Mouse (Mus musculus): ENCODE measurements at regions not wholly inside any gene's neighbourhood (a gene's known extent, or its start where the extent isn't known, plus 50 kb on each side); places are given as distances from the start of the nearest gene placed in this dataset.

DNA sequence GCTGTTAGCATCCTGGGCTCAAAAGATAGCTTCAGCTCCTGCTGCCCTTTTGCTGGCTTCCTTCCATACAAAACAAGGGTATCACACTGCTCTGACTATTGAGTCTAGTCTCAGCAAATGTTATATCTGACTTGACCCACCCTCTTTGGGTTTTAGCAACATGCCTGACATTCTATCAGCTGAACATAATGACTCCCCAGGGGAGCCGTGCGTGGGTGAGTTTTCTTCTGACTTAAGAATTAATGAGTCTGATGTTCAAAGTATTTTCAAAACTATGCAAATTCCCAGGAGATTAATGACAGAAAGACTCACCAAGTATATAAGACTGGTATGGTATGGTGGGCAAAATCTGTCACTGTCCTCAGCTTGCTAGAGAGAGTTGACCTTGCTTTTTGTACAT is 159.0 kb downstream of the Pmp22 start:
- no peak for DNase-seq (ENCODE audit: low spot score)

DNA sequence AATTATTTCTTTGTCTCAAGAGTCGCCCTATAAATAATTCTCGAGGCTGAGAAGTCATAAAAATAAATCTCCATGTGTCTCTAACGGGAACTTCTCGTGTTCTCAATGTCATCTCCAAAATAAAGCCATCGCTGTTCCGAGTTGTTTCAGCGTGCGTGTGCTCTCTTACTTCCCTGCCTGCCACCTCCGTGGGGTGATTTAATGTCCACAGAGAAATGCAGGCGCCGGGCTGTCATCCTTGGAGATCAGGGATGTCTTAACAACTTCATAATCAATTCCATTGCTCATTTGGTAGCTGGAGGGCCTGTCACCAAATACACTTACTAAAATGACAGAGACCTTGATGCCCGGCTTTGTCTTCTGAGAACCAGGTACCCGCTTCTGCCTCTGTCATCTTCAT is 161.8 kb downstream of the Pmp22 start:
- no peak for DNase-seq (ENCODE audit: low spot score)

DNA sequence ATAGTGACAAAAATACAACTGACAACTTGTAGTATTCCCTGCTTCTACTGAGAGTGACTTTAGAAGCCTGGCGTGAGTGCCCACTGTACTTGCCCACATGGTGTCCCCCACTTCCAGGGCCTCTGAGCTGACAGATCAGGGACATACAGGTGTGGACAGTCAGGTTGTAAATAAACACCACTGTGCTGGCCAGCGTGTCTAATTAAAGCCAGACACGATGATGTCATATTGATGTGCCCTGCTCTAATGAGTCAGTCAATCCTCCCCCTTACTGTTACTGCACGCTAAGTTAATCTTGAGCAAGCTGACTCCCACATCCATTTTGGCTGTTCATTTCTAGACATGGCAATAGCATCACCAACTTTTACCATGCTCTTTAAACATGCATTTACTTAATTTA is 164.7 kb downstream of the Pmp22 start:
- DNase-seq (ENCODE audit: low spot score) = no peak

DNA sequence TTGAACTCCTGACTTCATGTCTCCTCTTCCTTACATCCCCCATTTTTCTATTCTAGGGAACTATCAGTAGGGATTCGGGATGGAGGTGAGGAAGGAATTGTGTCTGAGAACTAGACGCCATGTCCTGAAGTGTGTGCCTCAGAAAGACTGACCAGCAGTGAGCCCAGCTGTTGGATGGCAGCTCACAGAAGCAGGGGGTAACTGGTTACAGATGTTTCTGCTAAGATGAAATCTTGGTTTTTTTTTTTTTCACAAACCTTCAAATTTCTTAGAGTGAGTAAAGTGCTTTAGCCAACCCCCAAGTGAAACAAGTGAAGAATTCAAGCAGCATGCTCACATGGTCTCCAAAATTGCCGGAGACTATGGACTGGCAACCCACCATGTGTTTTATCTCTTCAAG is 165.7 kb downstream of the Pmp22 start:
- DNase-seq (ENCODE audit: low spot score) = no peak

DNA sequence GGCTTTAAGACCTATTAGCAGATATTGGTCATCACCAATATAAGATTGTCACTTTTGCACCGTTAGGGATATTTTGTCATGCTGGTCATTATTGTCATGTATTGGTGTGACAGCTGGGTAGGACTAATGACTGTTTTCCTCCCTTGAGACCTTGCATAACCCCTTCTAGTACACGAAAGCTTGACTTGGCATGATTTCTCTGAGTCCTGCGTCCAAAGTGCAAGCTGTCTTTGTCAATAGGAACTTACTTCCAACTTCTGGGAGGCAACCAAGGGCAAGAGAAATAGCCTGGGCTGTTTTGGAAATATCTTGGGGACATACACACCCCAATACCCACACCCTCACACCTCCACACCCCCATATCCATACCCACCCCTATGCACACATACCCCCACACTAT is 167.7 kb downstream of the Pmp22 start:
- no peak for DNase-seq (ENCODE audit: low spot score)

DNA sequence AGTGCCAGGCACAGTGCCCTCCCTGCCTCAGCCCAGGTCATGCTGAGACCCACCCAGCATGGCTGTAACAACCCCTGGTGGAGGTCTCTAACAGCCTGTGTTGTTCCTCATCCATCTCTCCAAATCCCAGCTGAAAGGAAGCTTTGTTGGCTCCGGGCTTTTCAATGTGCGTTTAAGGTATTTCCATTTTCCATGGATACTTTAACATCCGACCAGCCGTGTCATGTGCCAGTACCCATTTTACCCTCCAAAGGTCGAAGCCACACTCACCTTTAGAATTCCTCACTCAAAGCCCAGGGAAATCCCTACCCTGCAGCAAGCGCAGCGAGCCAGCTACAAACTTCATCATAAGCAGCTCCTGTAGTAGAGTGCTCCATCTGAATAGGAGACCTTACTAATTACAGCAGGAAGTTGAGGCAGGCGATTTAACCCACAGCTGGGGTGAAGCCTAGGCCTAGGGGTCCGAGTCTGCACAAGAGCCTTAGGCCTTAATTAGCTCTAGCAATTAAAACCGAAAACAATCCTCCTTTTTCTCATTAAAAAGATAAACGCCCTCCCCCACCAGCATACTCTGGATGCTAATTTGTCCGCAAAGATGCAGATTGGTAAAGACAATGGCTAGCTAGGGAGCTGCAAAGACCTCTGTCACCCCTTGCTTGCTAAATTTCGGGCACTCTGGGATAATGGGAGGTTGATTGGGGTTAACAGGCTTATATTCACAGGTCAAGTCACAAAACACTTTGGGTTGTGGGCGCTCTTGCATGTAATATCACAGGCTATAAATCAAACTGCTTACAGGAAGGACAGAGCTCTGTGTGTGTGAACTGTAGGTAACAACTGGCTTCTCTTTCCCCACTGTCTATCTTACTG is 171.2 kb downstream of the Pmp22 start:
- DNase-seq (ENCODE audit: low spot score) = peak; percentile 51

DNA sequence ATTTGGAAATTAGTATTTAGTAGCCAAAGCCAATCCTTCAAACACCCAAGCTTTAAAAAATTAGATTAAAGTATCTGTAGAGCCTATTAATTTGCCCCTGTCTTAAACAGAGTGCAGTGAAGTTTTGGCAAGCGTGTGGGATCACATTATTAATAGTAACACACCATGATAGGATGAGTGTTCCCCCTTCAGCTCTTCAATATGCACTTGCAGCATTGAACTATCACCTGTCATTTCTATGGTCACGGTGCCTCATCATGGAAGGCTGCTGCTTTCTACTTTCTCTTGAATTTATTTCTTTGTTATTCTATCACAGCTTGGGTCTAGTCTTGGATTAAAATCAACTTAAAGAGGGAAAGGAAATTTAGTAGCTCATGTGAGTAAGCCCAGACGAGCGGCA is 196.4 kb downstream of the Pmp22 start:
- DNase-seq (ENCODE audit: low spot score) = no peak

DNA sequence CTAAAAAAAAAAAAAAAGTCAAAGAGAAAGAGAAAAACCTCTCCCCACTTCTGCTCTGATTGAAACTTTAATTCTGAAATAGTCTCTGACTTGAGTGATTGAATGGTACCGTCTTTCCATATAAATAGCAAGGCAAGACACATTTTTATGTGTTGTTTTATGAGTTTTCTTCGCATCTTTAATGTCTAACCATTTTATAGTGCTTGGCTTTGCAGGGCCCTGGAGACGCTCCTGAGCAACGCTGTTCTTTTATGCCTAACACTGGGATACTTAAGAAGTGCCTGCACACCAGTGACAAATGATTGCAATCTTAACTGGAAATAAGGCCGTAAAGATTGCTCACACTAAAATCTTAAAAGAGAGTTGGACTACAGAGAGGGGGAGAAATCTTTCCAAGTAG is 198.1 kb downstream of the Pmp22 start:
- no peak for DNase-seq (ENCODE audit: low spot score)

DNA sequence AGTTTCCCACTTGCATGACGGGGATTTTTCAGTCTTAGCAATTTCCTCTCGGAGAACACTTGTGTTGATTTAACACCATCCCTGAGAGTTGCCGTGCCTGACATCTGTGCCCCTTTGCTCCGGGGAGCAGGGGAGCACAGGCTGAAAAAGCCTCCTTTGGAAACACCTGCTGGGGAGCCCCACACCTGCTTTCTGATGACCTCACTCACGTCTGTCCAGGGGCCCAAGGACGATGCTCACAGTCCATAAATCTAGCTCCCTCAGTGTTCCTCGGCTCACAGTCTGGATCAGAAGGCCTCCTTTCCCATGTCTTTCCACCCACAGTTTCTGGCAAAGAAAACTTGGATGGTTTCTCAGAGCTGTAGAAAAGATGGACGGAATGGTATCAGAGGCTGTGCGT is 208.7 kb downstream of the Pmp22 start:
- no peak for DNase-seq (ENCODE audit: low spot score)

DNA sequence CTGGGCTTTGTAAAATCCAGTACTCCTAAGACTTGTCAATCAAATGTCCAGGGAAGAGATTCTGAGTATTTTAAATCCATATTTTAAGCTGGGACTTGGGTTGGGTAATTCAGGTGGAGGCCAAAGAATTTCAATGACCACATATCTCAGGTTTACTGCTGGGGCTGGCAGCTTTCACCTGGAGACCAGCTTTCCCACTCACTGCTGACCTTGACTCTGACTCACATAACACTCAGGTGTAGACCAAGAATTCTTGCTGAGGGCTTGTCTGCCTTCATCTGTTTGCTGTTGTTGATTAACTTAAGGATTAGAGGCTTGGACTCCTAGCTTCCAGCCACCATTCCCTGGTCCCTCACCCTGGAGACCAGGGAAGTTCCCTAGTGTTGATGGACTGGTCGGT is 209.5 kb downstream of the Pmp22 start:
- DNase-seq (ENCODE audit: low spot score) = no peak

DNA sequence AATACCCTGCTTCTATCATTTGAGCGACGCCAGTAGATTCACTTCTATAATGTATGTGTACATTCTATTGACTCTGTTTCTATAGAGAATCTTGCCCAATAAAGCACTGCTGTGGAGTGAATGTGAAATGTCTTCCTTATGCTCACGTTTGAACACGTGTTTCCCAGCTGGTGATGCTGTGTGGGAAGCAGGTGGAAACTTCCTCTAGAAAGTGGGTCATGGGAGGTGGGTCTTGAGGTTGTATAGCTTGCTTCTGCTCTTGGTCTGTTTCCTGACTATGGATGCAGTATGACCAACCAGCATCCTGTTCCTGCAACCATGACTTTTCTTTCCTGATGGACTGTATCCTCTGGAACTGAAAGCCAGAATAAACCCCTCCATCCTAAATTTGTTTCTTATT is 216.9 kb downstream of the Pmp22 start:
- no peak for DNase-seq (ENCODE audit: low spot score)

DNA sequence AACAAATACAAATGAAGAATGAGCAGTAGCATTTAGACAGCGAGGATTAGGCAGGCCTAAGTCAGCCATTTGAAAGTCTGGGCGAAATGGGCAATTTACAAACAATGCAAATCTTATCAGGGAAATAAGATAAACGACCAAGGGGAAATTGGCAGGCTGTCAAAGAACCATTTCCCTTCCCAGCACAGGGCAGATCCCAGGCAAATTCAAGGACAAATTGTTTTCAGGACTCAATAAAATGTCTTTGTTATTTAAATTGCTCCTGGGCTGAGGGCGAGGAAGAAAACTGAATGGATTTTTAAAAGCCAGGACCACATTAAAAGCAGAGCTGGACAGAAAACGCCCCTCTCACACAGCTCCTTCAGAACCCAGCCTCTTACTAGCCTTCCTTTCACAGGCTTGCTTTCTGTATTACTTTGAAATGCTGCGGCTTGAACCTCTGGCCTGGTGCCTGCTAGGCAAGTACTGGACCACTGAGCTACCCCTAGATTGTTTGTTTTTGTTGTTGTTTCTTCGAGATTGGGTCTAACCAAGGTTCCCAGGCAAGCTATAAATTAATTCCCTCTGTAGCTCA is 221.4 kb downstream of the Pmp22 start:
- DNase-seq (ENCODE audit: low spot score) = peak; percentile 30

DNA sequence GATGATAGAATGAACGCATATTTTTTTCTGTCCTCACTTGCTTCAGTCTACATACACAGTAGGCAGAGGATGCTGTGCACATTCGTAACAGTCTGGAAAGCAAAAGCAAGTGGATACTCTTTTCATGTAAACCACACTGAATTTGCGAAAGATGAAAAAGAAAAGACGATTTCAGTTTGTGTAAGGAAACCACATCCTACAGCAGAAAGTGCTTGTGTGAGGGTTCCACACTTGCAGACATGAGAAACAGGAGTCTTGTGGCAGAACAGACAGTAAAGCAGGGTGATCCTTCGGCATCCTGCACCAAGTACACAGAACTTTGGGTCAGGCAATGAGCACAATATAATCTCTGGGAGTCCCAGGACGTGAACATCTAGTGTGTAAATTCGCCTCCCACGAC is 223.2 kb downstream of the Pmp22 start:
- DNase-seq (ENCODE audit: low spot score) = no peak

DNA sequence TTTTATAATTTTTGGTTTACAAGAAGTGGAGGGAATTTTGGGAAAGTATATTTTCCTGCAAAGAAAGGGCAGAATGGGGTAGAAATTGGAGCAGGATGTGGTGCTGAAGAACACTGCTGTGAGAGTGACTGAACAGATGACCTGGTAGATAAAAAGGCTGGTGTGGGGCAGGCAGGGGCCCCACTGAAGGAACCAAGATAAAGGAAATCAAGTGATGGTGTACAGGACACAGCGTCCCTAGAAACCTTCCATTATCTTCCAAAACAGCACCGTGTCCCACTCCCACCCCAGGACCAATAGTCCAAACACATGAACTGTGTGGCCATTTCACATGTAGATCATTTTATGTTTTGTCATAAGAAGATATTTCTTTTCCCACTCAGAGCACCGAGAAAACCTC is 224.2 kb downstream of the Pmp22 start:
- DNase-seq (ENCODE audit: low spot score) = no peak

DNA sequence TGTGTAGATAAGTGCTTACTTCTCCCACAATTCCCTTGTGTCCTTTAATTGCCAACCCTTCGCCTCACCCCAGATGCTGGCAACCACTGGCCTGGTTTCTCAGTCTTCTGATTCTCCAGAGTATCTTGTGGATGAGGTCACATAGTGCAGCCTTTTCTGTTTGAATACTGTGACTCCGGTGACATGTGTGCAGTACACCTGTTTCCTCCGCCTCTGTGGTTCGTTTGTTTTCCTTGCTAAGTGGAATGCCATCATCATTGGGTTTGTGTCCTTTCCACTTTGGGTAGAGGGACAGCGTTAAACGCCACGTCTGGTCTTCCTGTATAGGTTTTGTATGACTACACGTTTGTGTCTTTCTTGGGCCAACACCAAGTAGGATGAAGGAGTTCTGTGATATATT is 224.9 kb downstream of the Pmp22 start:
- DNase-seq (ENCODE audit: low spot score) = no peak

DNA sequence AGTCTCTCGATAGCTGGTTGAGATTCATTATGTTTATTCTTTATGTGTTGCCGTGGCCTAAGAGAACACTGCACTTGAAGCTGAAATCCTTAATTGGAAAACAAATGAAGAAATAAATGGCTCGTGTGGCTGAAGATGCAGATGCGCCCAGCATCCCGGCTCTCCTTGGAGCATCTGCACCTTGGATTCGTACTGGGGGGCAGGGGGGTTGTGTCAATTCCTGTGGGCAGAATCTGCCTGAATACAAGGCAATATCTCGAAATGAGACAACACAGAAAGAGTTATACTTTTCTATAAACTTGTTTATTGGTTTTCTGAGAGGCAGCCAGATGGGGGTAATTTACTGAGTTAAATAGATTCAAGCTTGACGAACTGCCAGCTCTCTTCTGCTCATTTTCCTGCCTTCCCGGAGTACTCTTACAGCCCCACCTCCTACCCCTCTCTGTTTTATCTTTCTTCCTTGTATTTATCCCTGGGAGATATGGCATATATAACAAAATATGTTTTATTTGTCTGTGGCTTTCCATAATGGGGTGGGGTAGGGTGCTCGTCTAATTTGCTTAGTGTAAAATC is 229.1 kb downstream of the Pmp22 start:
- DNase-seq (ENCODE audit: low spot score) = no peak

DNA sequence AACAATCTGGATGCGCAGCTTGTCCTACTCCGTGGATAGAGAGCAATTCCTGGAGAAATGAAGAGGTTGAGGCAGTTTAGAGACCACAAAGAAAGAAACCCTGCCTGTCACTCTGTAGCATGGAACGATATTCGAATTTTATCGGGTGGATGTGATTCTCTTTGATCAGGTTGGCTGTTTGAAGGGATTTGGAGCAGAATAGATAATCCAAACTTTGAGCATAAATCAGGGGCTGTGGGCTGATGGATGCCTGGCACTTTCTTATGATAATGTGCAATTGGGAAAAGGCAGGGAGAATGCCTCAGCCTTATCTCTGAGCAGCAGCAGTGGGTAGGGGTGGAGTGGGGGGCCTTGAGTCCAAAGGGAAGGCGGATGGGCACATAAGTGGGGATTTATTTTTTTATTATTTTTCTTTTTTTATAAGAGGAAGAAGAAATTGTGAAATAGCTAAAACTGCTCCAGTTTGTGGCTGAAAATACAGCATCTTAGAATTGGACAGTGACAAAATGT is 239.0 kb downstream of the Pmp22 start:
- DNase-seq (ENCODE audit: low spot score) = no peak

DNA sequence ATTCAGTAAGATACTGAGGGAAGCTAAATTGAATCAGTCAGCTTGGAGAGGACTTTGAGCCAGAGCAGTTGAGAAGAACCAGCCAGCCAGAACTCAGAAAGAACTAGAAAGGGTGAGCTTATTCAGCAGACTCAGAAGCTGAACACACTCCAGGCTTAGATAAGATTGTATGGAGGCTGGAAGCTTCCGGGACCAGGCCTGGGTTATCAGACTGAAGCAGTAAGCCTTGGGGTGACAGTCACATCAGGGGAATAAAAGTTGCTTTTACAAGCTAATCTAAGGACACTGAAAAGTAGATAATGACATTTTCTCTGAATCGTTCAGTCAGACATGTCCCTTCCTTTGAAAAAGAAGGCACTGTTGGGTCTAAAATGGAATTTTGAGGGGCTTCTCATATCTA is 240.7 kb downstream of the Pmp22 start:
- no peak for DNase-seq (ENCODE audit: low spot score)

DNA sequence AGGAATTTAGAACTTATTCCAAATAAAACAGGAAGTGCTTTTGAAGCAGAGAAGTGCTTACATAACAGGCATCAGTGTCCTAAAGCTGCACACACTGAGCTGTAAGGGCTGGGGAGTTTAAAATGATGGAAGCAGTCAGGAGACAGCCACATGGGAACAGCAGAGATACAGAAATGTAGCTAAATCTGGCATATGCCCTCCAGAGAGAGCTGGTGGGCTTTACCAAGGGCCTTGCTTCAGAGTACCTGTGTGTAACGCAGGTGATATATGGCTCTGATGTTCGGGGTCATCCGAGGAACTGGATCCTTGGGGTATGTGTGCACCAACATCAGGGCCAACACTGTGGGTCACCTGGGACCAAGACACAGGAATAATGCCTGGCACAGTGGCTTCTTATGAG is 247.5 kb downstream of the Pmp22 start:
- DNase-seq (ENCODE audit: low spot score) = no peak

DNA sequence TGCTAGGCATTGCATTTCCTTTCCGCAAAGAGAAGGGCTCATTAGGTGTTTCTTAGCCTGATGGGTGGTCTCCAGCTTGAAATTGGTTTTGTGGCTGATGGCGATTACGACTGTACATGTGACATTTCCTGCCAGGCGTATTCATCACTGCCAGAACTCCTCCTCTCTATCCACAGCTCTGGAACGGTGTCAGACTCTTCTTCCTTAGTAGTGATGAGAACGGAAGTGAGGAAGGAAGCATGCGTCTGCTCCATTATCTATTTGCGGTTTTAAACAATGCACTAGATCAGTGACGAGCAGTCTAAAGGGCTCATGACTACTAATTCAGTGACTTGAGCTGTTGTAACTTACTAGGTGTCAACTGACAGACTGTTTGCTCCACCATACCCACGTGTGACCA is 248.2 kb downstream of the Pmp22 start:
- DNase-seq (ENCODE audit: low spot score) = no peak

DNA sequence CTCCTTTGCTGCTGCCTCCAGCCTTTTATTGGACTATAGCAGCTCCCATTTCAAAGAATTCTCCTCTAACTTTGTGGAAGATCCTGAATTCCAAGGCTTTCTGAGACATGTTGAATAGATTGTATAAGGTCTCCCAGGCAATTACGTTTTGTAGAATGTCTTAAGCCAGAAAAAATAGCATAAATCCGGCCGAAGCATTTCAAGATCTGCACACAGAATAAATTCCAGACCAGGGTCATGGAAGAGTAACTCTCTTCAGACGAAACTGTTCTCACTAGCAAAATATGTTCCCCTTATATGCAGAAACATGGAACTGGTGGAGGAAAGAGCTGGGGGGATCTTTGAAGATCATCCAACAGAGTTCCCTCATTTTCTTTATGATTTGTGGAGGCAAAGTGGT is 259.5 kb downstream of the Pmp22 start:
- no peak for DNase-seq (ENCODE audit: low spot score)

DNA sequence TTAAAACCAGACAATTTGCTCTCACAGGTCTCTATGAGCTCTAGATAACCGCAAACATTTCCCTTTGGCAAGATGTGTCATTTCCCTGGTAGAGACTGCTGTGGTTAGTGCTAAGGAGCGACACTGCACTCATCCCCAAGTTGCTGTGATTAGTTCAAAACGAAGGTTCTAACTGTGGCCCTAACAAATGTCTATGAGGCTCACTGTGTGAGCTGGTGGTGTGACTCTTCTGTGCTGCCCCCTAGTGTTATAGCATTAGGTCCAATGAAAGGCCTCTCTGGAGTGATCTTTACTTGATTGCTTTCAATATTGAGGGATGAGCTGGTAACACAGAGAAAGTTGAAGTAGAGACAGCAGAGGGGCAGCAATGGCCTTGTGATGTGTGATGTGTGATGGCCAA is 262.7 kb downstream of the Pmp22 start:
- DNase-seq (ENCODE audit: low spot score) = peak; percentile 49

DNA sequence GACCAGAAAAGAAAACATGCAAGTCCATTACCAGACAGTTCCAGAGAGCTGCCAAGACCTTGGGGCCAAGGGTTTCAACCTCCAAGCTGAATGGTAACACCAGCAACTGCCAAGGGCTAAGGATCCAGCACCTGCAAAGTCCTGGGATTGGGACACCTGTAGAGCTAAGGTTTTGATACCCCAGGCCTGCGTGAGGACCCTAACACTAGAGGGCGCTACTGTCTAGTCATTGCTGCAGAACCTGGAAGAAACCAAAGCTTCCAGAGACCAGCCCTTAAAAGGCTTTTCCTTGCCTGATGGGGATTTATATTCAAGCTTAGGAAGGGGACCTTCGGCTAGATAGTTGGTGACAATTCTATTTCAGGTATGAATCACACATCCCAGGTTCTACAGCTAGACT is 263.6 kb downstream of the Pmp22 start:
- DNase-seq (ENCODE audit: low spot score) = peak; percentile 57

DNA sequence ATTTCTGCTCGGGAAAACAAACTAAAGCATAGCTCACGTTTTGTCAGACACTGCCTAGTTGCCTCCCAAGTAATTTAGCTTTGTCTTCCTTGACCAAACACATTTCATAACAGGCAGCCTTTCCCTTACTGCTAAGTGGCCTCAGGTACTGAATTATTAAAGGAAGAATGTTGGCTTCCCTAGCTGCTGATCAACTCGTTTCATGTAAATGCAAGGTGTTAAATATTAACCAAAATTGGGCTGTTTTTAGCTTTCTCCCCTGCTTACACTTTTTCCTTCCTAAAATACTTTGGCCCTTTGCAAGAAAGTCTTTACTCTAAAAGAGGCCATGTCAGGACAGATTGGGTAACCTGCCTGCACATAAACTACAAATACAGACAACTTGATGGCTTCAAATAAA is 265.4 kb downstream of the Pmp22 start:
- no peak for DNase-seq (ENCODE audit: low spot score)

Data from embryo, embryonic 10.5 days (tissue).